Mouse (Mus musculus) limb, embryonic 10.5 days (tissue): ENCODE results near the gene Rsph3b. TPM values are rescaled to one million over a fixed set of nuclear protein-coding genes. Genes with fewer than 3 reads are reported as not detected.

Experiments
- DNase-seq: peaks from one replicate; pipeline ENCODE4 v3.0.0-alpha.2; 2017; ENCODE audit warnings: low spot score
- H3K27ac ChIP-seq: fragments of 300-500 bp; sonication (generic); 2 replicates; pipeline ENCODE4 v1.5.1; 2016; ENCODE audit warnings: mild to moderate bottlenecking
- H3K27me3 ChIP-seq: fragments of 300-500 bp; sonication (generic); 2 replicates; pipeline ENCODE4 v1.6.1; 2016; ENCODE audit warnings: low read depth, mild to moderate bottlenecking; ENCODE audit not compliant: poor library complexity, severe bottlenecking
- H3K36me3 ChIP-seq: fragments of 300-500 bp; sonication (generic); 2 replicates; pipeline ENCODE4 v1.6.1; 2016; ENCODE audit warnings: mild to moderate bottlenecking, moderate library complexity
- H3K4me1 ChIP-seq: fragments of 300-500 bp; sonication (generic); 2 replicates; pipeline ENCODE4 v1.6.1; 2016
- H3K4me3 ChIP-seq: fragments of 300-500 bp; sonication (generic); 2 replicates; pipeline ENCODE4 v1.5.1; 2016; ENCODE audit warnings: mild to moderate bottlenecking, moderate library complexity
- H3K9me3 ChIP-seq: fragments of 300-500 bp; sonication (generic); replicated peaks from 2 replicates; pipeline ENCODE4 v1.6.1; 2016; ENCODE audit warnings: mild to moderate bottlenecking
- WGBS: fragments of 180-500 bp; shearing (Covaris S2); methylation state at CpG from one replicate; pipeline ENCODE4 v1.1.7; 2016; 5-methylcytosine and 5-hydroxymethylcytosine counted together
- microRNA-seq: library from miRNA; unstranded; fragments of <30 nt; microRNA quantifications from one replicate; pipeline ENCODE4, GENCODE M21; 2017
- polyA plus RNA-seq: library from polyadenylated mRNA; unstranded; fragments of >200 nt; fragmentation: Nextera tagmentation; extraction: Ambion mirVana; gene quantifications from 2 replicates; pipeline ENCODE4 v1.2.1, GENCODE M21; 2016

The Rsph3b gene
- polyA plus RNA-seq, 1 experiment from 2014 or later, result 32.1 TPM

GRCm38 (mm10) chr17:6868810-6869209 is 79.7 kb downstream of the Rsph3b start:
- Histone ChIP-seq H3K36me3 (no peaks in the 10 kb centered on the region), H3K4me1 (peaks cover 38% of the 10 kb centered on the region), H3K27me3 (peaks cover 11% of the 10 kb centered on the region), H3K4me3 (no peak overlapping the region), H3K9me3 (no peaks in the 10 kb centered on the region), H3K27ac (no peak overlapping the region)
- no peak for DNase-seq

GRCm38 (mm10) chr17:6867740-6868139 is 80.7 kb downstream of the Rsph3b start:
- H3K36me3 ChIP-seq, result no peaks in the 10 kb centered on the region
- no peak overlapping the region for H3K4me3 ChIP-seq
- H3K4me1 ChIP-seq, result peaks cover 38% of the 10 kb centered on the region
- DNase-seq, result no peak
- peaks cover 22% of the 10 kb centered on the region for H3K27me3 ChIP-seq
- WGBS, result 24% methylated on average over 7 of the region's 7 CpGs
- no peaks in the 10 kb centered on the region for H3K9me3 ChIP-seq
- no peak overlapping the region for H3K27ac ChIP-seq

- no peak overlapping the region for H3K27ac ChIP-seq
- WGBS, result 68% methylated on average over 1 of the region's 1 CpGs
- H3K9me3 ChIP-seq, result no peaks in the 10 kb centered on the region
- no peak for DNase-seq
- peaks cover 43% of the 10 kb centered on the region for H3K4me1 ChIP-seq
- H3K27me3 ChIP-seq, result peaks cover 34% of the 10 kb centered on the region
- H3K36me3 ChIP-seq, result no peaks in the 10 kb centered on the region
- no peak overlapping the region for H3K4me3 ChIP-seq
Observed at GRCm38 (mm10) chr17:6866576-6866975, 81.9 kb downstream of the Rsph3b start.

GRCm38 (mm10) chr17:6865580-6865979 is 82.9 kb downstream of the Rsph3b start:
- Histone ChIP-seq H3K27ac (no peak overlapping the region), H3K4me3 (no peak overlapping the region), H3K27me3 (peaks cover 44% of the 10 kb centered on the region), H3K4me1 (peaks cover 51% of the 10 kb centered on the region), H3K9me3 (no peaks in the 10 kb centered on the region), H3K36me3 (no peaks in the 10 kb centered on the region)
- DNase-seq, result no peak
- WGBS, result 55% methylated on average over 5 of the region's 5 CpGs

- Histone ChIP-seq H3K4me1 (peaks cover 54% of the 10 kb centered on the region), H3K27me3 (peaks cover 51% of the 10 kb centered on the region)
- WGBS, result 16% methylated on average over 13 of the region's 13 CpGs
Observed at GRCm38 (mm10) chr17:6864869-6865268, 83.6 kb downstream of the Rsph3b start.

GRCm38 (mm10) chr17:6863521-6863920 is 85.0 kb downstream of the Rsph3b start:
- Histone ChIP-seq H3K4me1 (peaks cover 47% of the 10 kb centered on the region), H3K36me3 (no peaks in the 10 kb centered on the region), H3K9me3 (no peaks in the 10 kb centered on the region), H3K27ac (no peak overlapping the region), H3K4me3 (no peak overlapping the region), H3K27me3 (peaks cover 63% of the 10 kb centered on the region)
- 86% methylated on average over 6 of the region's 6 CpGs for WGBS
- DNase-seq, result no peak

More at GRCm38 (mm10) chr17:6864869-6865268, 83.6 kb downstream of the Rsph3b start:
- H3K4me3 ChIP-seq, result peak overlapping the region; percentile 30; the same call in 1 of the 2 replicates
- no peaks in the 10 kb centered on the region for H3K36me3 ChIP-seq
- no peak for DNase-seq
- no peak overlapping the region for H3K27ac ChIP-seq
- H3K9me3 ChIP-seq, result no peaks in the 10 kb centered on the region

GRCm38 (mm10) chr17:6862040-6862780 is 86.3 kb downstream of the Rsph3b start:
- Histone ChIP-seq H3K27ac (peak overlapping the region; percentile 87), H3K9me3 (no peaks in the 10 kb centered on the region), H3K4me3 (peak overlapping the region; percentile 50), H3K27me3 (peaks cover 63% of the 10 kb centered on the region), H3K4me1 (peaks cover 42% of the 10 kb centered on the region), H3K36me3 (no peaks in the 10 kb centered on the region)
- WGBS, result 58% methylated on average over 12 of the region's 12 CpGs
- no peak for DNase-seq

- Histone ChIP-seq H3K4me3 (peak overlapping the region; percentile 50), H3K9me3 (no peaks in the 10 kb centered on the region), H3K4me1 (peaks cover 37% of the 10 kb centered on the region), H3K27ac (peak overlapping the region; percentile 87), H3K36me3 (no peaks in the 10 kb centered on the region), H3K27me3 (peaks cover 63% of the 10 kb centered on the region)
- DNase-seq, result peak; percentile 65
- WGBS, result 4% methylated on average over 28 of the region's 28 CpGs
Observed at GRCm38 (mm10) chr17:6861181-6862039, 87.1 kb downstream of the Rsph3b start.

- Histone ChIP-seq H3K4me1 (peaks cover 30% of the 10 kb centered on the region), H3K9me3 (no peaks in the 10 kb centered on the region), H3K27ac (no peak overlapping the region), H3K36me3 (no peaks in the 10 kb centered on the region), H3K27me3 (peaks cover 63% of the 10 kb centered on the region), H3K4me3 (no peak overlapping the region)
- DNase-seq, result no peak
- 10% methylated on average over 12 of the region's 12 CpGs for WGBS
Observed at GRCm38 (mm10) chr17:6860491-6860897, 88.0 kb downstream of the Rsph3b start.

GRCm38 (mm10) chr17:6860067-6860466 is 88.4 kb downstream of the Rsph3b start:
- Histone ChIP-seq H3K27ac (no peak overlapping the region), H3K9me3 (no peaks in the 10 kb centered on the region), H3K27me3 (peaks cover 63% of the 10 kb centered on the region), H3K36me3 (no peaks in the 10 kb centered on the region), H3K4me1 (peaks cover 26% of the 10 kb centered on the region), H3K4me3 (no peak overlapping the region)
- DNase-seq, result no peak
- 39% methylated on average over 4 of the region's 4 CpGs for WGBS

Small RNA genes within 50 kb of the gene (microRNA-seq; reads per million reads assigned to microRNA genes)
- not detected for gene Mir692-1

Other genes starting within 250 kb of the Rsph3b start
- 24.8 and 26.2 TPM in 2 replicates for gene Ezr, start 165.9 kb downstream of the Rsph3b start, polyA plus RNA-seq
- 54.8 and 59.2 TPM in 2 replicates for gene Tagap1, start 12.5 kb upstream of the Rsph3b start, polyA plus RNA-seq
- 175 and 183 TPM in 2 replicates for gene Rnaset2b, start 22.0 kb upstream of the Rsph3b start, polyA plus RNA-seq
- 0.30 and 0.45 TPM in 2 replicates for gene Gm49721, start 30.2 kb upstream of the Rsph3b start, polyA plus RNA-seq
- gene Gm1604a, start 76.9 kb upstream of the Rsph3b start, polyA plus RNA-seq, result not detected in 2 replicates
- gene Rps6ka2, start 221.4 kb upstream of the Rsph3b start, polyA plus RNA-seq, result 25.2 and 26.3 TPM in 2 replicates